Mouse (Mus musculus): ENCODE measurements around the gene Slit3. TPM values are rescaled to one million over a fixed set of nuclear protein-coding genes. Genes with fewer than 3 reads are reported as not detected.

Gene Slit3
- polyA plus RNA-seq, 1 experiment, result 211 TPM

GRCm38 (mm10) chr11:35598732-35599131 lies 477.7 kb downstream of the Slit3 start:
- Histone ChIP-seq H3K27ac (ENCODE audit: insufficient read depth, low read length) (no peak overlapping the region), H3K4me3 (ENCODE audit: insufficient read depth, low read length) (no peak overlapping the region), H3K4me1 (ENCODE audit: control insufficient read depth, insufficient read depth, low read length) (no peaks in the 10 kb centered on the region)
- TF ChIP-seq POLR2A (IDR thresholded peaks at IDR 0.05; ENCODE audit: low read depth, low read length) (no peak), CTCF (IDR thresholded peaks at IDR 0.05; ENCODE audit: borderline replicate concordance, insufficient read depth, low read length) (no peak)

GRCm38 (mm10) chr11:35601652-35602240 lies 480.7 kb downstream of the Slit3 start:
- Histone ChIP-seq H3K4me3 (ENCODE audit: insufficient read depth, low read length) (no peak overlapping the region), H3K4me1 (ENCODE audit: control insufficient read depth, insufficient read depth, low read length) (no peaks in the 10 kb centered on the region), H3K27ac (ENCODE audit: insufficient read depth, low read length) (no peak overlapping the region)
- TF ChIP-seq POLR2A (IDR thresholded peaks at IDR 0.05; ENCODE audit: low read depth, low read length) (no peak), CTCF (IDR thresholded peaks at IDR 0.05; ENCODE audit: borderline replicate concordance, insufficient read depth, low read length) (no peak)

GRCm38 (mm10) chr11:35602586-35602985 lies 481.6 kb downstream of the Slit3 start:
- TF ChIP-seq POLR2A (IDR thresholded peaks at IDR 0.05; ENCODE audit: low read depth, low read length) (no peak), CTCF (IDR thresholded peaks at IDR 0.05; ENCODE audit: borderline replicate concordance, insufficient read depth, low read length) (no peak)
- H3K27ac ChIP-seq (ENCODE audit: insufficient read depth, low read length), result no peak overlapping the region
- H3K4me1 ChIP-seq (ENCODE audit: control insufficient read depth, insufficient read depth, low read length), result no peaks in the 10 kb centered on the region
- H3K4me3 ChIP-seq (ENCODE audit: insufficient read depth, low read length), result no peak overlapping the region

DNA sequence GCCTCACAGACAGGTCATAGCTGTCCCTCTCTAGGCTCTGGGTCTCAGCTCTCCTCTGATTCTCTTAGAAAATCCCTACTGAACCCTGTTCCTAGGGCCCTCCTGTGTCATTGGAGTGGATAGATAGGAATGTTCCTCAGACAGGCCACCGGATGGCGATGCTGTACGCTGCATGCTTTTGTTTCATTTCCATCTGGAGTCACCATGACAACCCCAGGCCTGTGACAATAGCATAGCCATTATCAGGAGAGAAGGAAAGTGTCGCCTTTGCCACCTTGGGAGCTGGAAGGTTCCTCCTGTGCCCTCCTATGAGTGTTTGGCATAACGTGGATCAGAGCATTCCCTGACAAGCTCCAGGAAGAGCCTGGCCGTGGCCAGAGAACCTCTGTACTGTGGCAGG lies 482.9 kb downstream of the Slit3 start:
- H3K4me1 ChIP-seq (ENCODE audit: control insufficient read depth, insufficient read depth, low read length), result no peaks in the 10 kb centered on the region
- no peak overlapping the region for H3K27ac ChIP-seq (ENCODE audit: insufficient read depth, low read length)
- TF ChIP-seq POLR2A (IDR thresholded peaks at IDR 0.05; ENCODE audit: low read depth, low read length), result no peak
- no peak for TF ChIP-seq CTCF (IDR thresholded peaks at IDR 0.05; ENCODE audit: borderline replicate concordance, insufficient read depth, low read length)
- no peak overlapping the region for H3K4me3 ChIP-seq (ENCODE audit: insufficient read depth, low read length)

- no peak for TF ChIP-seq POLR2A (IDR thresholded peaks at IDR 0.05; ENCODE audit: low read depth, low read length)
- TF ChIP-seq CTCF (IDR thresholded peaks at IDR 0.05; ENCODE audit: borderline replicate concordance, insufficient read depth, low read length), result no peak
- Histone ChIP-seq H3K27ac (ENCODE audit: insufficient read depth, low read length) (no peak overlapping the region), H3K4me1 (ENCODE audit: control insufficient read depth, insufficient read depth, low read length) (no peaks in the 10 kb centered on the region), H3K4me3 (ENCODE audit: insufficient read depth, low read length) (no peak overlapping the region)
Measured at GRCm38 (mm10) chr11:35604848-35605790, 484.1 kb downstream of the Slit3 start.

GRCm38 (mm10) chr11:35607191-35607590 lies 486.2 kb downstream of the Slit3 start:
- Histone ChIP-seq H3K4me1 (ENCODE audit: control insufficient read depth, insufficient read depth, low read length) (no peaks in the 10 kb centered on the region), H3K27ac (ENCODE audit: insufficient read depth, low read length) (no peak overlapping the region), H3K4me3 (ENCODE audit: insufficient read depth, low read length) (no peak overlapping the region)
- TF ChIP-seq POLR2A (IDR thresholded peaks at IDR 0.05; ENCODE audit: low read depth, low read length) (no peak), CTCF (IDR thresholded peaks at IDR 0.05; ENCODE audit: borderline replicate concordance, insufficient read depth, low read length) (no peak)

DNA sequence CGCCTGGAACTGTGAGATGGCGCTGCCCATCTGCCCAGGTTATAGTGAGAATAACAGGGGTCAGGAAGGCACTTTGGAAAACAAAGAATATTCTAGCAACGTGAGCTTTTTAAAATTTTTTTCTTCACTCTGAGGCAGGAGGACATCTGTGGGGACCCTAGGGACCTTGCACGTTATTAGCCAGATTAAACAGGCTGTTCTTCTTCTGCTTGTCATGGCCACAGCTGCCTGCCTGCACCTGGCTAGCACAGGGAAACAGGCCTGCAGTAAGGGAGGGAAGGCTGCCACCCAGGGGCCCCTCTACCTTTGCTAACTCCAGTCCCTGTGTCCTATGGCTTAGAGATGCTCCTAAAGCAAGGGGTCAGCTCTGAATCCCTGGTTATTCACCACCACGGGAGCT lies 487.8 kb downstream of the Slit3 start:
- TF ChIP-seq POLR2A (IDR thresholded peaks at IDR 0.05; ENCODE audit: low read depth, low read length), result no peak
- no peak for TF ChIP-seq CTCF (IDR thresholded peaks at IDR 0.05; ENCODE audit: borderline replicate concordance, insufficient read depth, low read length)
- H3K4me1 ChIP-seq (ENCODE audit: control insufficient read depth, insufficient read depth, low read length), result no peaks in the 10 kb centered on the region
- H3K27ac ChIP-seq (ENCODE audit: insufficient read depth, low read length), result no peak overlapping the region

DNA sequence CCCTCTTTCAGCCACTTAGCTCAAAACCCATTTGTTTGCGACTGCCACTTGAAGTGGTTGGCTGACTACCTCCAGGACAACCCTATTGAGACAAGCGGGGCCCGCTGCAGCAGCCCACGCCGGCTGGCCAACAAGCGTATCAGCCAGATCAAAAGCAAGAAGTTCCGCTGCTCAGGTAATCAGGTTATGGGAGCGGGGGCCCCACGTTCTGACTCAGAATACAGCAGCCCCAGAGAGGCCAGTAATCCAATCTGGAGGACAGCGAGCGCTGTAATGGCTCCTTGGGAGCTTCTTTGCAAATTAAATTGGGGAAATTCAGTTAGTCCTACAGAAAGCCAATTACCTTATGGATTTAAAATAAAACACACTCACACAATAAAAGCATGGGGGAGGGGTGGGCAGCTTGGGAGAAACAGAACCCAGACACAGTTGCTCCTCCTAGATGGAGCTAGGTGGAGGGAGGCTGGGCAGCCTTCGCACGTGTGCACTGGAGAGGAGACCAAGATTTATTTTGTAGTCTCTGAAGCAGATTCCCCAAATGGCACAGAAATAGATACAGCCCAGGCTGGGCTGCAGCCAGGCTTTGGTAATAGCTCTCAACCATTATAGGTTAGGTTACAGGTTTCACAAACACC lies 491.4 kb downstream of the Slit3 start:
- Histone ChIP-seq H3K4me3 (ENCODE audit: insufficient read depth, low read length) (no peak overlapping the region), H3K4me1 (ENCODE audit: control insufficient read depth, insufficient read depth, low read length) (no peaks in the 10 kb centered on the region), H3K27ac (ENCODE audit: insufficient read depth, low read length) (no peak overlapping the region)
- TF ChIP-seq POLR2A (IDR thresholded peaks at IDR 0.05; ENCODE audit: low read depth, low read length) (no peak), CTCF (IDR thresholded peaks at IDR 0.05; ENCODE audit: borderline replicate concordance, insufficient read depth, low read length) (no peak)

More for the DNA sequence above, 487.8 kb downstream of the Slit3 start:
- H3K4me3 ChIP-seq (ENCODE audit: insufficient read depth, low read length), result no peak overlapping the region

DNA sequence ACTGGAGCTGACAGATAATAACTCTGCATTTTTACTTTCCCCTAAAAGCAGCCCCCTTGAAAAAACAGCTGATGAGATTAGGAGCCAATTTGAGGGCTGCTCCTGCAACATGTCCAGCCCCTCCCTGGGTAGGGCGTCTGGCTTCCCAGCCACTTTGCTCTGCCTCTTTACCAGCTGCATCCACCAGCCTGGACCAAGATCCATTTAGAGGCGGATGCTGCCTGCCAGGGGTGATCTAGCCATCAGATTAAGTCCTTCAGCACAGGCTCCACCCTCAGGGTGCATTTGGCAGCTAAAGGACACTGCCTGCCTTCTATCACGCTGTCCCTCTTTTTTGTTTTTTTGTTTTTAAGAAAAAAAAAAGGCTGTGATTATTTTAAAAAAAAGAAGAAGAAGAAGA lies 493.5 kb downstream of the Slit3 start:
- no peak for TF ChIP-seq CTCF (IDR thresholded peaks at IDR 0.05; ENCODE audit: borderline replicate concordance, insufficient read depth, low read length)
- no peak for TF ChIP-seq POLR2A (IDR thresholded peaks at IDR 0.05; ENCODE audit: low read depth, low read length)

More for the DNA sequence above, 493.5 kb downstream of the Slit3 start:
- H3K27ac ChIP-seq (ENCODE audit: insufficient read depth, low read length), result no peak overlapping the region
- H3K4me3 ChIP-seq (ENCODE audit: insufficient read depth, low read length), result no peak overlapping the region
- H3K4me1 ChIP-seq (ENCODE audit: control insufficient read depth, insufficient read depth, low read length), result no peaks in the 10 kb centered on the region
